Mouse (Mus musculus) right cerebral cortex, postnatal 10 days (tissue): Measurements from ENCODE around the gene Tmem82.

Experiments
- DNase-seq, 2 experiments: peaks; one replicate each; pipeline ENCODE4 v3.0.0; 2021; ENCODE audit warnings: low spot score in 2 of 2

Tmem82 gene

DNA sequence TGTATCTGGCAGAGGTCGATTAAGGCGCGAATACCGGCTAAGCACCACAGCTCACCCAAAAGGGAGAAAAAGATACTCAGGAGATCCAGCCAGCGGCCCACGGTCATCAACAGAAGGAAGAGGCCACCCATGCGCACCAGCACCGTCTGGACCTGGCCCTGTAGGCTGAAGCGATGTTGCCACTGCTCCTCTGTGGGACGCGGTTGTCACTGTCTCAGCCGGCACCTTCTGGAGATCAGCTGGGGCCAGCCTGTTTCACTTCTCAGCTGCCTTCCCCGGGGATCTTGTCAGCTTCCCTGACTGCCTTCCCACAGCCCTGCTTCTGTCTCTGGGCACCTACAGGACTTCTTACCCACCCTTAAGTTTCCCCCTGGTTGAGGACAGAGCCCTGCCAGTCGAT, 3.5 kb downstream of the Tmem82 start:
- DNase-seq: no peak

DNA sequence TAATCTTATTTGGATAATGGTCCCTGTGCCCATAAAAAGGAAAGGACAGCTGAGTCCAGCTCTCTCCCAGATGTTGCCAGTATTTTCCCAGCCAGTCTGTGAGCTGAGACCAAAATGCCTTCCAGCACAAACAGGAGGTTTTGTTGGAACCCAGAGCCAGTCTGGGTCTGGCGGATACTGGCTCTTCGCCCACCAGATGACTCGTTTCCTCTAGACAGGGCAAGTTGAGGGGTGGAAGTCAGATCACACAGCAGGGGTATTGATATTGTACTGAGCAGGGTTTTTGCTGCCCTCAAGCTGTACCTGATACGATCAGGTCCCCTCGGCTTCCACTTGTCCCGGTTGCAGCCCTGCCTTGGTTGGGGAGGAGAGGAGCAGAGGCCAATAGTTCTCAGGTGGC, 8.9 kb downstream of the Tmem82 start:
- DNase-seq: no peak

DNA sequence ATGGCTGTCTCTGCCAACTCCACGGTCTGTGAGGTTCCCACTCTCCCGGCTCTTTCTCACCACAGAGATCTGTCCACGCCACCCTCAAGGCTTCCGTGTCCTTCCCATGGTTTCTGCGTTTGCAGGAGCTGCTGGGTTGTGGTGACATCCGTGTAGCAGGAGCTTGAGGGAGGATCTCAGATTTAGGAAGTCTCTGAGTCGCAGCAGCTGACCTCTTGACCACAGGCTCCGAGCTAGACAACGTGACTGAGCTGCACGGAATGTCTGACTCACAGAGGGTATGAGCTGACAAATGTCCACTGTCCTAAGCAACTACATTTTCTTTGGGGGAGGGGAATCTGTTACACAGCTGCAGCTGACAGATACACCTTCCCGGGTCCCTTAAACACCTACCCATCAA, 12.6 kb downstream of the Tmem82 start, which contains the start of gene Fblim1:
Fblim1 (minus strand) TSS at position 236 of the 400 bp plus-strand sequence.
- DNase-seq: no peak

DNA sequence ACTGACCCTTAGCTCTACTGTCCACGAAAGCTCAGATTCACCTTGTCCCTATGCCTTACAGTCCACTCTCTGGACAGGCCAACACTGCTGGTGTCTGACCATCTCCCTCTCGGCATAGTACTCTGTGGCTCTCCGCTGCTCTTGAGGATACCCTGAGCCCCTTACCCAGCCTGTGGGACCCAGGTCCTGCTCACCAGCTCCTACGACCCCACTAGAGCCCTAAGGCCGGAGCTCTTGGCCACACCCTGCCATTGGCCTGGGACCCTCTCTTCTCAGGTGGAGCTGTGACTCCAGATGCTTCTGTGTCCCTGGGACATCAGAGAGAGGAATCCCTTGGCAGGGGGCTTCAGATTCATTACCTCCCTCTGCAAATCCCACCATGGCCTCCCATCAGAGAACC, 13.0 kb downstream of the Tmem82 start:
- DNase-seq: no peak

DNA sequence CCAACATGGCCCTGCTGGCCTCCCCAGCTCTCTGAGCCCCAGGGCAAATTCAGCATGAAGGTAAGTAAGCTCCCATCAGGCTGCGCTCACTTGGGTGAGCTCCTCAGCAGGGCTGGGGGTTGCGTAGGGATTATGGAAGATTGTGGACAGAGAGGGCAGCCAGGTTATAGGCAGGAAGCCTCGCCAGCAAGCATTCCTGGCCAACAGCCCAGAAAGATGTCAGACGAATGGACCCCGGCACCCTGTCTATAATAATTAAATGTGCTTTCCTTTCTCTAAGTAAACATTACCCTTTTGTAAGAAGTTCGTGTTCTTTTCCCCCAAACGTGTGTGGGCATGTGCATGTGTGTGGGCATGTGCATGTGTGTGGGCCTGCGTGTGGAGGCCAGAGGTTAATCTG, 13.9 kb downstream of the Tmem82 start:
- DNase-seq: no peak

DNA sequence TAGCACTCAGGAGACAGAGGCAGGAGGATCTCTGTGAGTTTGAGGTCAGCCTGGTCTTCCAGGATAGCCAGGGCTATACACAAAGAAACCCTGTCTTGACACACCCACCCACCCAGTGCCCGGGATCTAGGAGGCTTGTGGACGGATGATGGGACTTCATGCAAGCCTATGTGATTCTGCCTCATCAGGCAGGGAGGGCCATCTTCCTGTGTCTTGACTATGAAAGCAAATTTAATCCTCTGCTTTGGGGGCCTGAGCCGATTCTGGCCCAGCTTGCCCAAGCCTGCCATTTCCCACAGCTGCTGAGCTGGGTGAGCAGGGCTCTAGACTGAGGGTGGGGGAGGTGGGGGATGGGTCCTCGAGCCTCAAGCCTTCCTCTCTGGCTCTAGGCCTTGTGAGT, 14.5 kb downstream of the Tmem82 start:
- no peak for DNase-seq

DNA sequence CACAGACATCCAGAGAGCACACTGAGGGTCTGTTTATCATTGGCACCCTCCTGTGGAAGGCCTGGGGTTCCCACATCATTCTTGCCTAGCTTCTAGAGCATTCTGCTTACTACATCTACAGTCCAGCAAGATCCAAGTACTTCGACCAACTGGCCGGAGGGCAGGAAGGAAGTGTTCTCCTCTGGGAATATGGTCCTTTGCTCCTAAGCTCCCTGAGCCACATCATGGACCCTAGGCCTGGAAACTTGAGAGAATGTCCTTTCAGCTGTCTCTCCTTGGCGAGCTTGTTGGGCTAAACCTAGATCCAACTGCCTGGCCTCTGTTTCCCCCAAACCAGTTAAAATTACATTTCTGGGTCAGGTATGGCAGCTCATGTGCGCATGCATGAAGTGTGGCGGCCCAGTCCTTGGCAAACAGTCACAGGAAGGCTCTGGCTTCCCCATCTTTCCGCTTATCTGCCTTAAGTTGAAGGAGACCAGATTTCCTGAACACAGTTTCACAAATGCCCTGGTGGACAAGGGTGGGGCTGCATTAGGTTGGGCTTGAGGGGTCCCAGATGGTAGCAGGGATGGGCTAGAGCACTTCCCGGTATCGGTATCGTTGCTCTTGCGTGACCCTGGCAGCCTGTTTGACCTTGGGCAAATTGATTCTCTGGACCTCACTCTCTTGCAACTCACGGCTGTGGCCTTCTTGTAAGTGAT, 15.8 kb downstream of the Tmem82 start:
- DNase-seq: no peak

DNA sequence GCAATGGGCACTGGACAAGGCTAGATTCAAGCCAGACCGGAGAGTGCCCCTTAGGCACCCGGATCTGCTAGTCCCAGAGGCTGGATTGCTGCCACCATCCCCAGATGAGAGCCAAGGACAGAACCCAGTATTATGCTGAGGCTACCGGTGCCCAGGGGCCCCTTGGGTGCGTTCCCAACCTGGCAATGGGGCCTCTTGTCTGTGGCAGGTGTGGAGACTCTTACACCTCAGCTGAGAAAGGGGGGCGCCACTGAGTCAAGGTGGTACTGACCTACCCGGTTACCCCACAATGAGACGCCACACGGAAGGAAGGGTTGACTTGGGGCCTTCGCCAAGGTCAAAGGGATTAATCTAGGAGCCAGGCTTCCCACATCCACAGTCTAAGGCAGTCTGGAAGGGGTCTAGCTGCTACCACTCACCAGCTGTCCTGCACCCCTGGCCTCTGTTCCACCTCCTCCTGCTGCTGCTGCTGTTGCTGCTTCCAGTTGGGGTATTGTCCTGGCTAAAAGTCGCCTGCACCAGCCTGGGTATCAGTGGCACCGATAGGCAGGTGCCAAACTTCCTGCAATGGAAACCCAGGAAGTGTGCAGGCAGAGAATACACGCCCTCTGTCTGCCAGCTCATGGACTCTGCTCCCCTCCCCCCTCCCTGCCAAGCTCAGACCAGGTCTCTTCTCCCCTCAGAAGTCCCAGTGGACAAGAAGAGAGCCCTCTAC, 17.1 kb downstream of the Tmem82 start:
- no peak for DNase-seq

DNA sequence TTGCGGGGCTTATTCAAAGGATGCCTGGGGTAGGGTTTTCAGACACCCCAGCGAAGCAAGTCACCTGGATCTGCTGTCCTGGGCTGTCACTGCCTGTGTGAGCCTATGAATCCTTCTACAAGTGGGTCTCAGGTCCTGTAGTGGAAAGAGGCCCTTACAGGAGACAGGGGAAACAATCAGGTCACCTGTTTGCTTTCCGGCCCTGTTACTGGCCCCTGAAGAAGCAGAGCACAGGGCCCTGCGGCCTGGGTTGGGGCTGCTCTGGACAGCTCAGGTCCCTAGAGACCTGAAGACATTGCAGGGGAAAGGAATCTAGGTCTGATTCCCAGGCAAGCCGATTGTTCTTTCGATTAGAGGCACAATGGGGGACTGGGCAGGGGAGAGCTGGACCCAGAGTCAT, 18.1 kb downstream of the Tmem82 start:
- no peak for DNase-seq

DNA sequence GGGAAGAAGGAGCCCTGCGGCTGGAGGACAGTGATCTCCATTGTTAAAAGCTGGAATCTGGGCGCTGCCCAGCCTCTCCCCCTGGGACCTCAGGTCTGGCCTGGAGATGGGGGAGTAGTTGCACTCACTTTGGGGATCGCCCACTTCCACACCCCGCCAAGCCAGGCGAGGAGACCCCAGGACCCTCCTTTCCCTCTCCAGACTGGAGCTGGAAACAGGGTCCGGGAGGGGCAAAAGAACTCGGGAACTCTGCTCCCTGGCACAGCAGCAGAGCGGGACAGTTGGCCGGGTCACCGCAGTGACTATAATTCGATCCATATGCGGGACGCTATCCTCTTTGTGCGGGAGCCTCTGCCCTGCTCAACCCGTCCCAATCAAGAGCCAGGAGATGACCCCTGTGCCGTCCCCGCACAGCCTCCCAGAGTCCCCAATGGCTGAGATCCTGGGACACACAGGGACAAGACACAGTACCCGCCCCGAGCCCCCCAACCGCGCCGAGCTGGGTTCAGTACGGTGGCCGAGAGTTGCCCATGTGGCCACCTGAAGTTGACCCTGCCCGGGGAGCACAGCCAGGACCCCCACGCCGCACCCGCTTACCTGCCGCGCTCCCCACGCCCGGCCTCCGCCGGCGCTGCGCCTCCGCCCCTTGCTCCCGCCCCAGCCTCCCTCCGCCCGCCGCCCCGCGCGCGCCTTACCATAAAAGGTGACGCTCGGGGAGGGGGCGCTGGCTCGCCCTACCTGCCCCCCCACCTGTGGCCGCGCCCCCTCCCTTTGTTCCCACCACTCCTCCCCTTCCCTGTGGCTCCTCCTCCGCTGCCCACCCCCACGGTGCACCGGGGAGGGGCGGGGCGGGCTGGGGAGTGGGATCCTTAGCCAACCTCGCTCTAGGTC, 18.9 kb downstream of the Tmem82 start:
- no peak for DNase-seq

DNA sequence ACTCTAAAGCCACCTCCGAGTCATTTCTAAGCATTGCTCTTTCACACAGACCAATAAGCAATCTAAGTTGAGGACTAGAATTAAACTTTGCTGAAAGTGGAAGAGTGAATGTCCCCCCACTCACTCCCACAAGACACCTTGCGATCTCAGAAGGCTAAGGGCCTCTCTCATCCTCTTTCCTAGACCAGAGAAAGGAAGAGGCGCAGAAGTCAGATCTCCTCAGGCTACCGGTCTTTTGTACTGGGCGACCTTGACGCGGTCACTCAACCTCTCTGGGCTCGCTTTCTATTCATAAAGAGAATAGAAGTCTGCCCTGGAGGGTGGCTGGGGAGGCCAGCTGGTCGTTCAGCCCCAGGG, 19.6 kb downstream of the Tmem82 start:
- DNase-seq: no peak

DNA sequence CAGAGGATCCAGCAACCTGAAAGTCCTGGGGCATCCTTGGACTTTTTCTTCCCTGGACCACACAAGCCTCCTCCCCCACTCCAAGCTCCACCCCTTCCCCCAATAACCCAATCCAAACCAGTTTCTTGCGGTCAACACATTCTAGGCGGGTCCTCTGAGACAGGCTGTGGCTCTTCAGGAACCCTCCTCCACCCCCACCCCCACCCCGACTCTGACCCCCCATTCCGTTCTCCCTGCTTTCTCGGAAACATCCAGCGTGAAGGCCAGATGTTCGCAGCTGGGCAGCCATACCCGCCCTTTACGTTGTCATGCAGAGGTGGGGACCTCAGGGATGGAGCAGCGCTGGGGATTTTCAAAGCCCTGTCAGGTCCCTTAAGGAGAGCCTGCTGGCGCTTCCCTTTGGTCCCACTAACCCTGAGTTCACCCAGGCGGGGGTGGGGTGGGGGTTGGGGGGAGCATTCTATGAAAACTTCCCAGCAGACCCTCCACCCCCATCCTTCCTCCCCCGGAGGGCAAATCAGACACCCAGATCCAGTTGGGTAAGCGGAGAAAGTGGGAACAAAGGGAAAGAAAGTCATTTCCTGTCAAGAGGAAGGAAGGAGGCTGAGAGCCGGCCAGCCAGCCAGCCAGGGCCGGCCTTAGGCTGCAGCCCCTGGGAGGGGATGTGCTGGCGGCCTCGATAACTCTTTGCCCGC, 20.1 kb downstream of the Tmem82 start:
- no peak for DNase-seq

DNA sequence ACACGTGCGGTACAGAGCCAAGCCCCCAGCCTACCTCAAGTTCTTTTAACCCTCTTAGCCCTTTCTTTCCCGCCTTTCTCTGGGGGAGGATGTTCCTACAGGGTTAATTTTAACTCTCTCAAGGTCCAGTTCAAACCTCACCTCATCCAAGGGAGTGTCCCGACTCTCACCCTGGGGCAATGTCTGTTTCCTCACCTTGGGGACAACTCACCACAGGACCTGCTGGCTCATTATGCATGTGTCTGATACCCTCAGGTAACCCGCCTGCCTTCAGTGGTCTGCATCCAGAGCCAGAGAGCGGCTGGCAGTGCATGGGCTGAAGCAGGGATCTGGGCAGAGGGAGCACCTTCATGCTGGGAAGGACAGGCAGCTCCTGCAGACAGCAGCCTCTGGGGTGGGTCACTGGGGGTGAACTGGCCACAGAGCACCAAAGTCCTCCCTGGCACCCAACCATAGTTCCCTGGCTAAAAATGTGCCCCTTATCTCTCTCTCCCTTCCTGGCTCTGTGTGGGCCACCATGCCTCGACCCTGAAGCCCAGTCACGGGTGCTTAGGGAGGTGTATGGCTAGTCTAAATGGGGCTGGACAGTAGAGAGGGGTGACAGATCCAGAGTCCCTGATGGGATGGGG, 21.6 kb downstream of the Tmem82 start:
- no peak for DNase-seq

DNA sequence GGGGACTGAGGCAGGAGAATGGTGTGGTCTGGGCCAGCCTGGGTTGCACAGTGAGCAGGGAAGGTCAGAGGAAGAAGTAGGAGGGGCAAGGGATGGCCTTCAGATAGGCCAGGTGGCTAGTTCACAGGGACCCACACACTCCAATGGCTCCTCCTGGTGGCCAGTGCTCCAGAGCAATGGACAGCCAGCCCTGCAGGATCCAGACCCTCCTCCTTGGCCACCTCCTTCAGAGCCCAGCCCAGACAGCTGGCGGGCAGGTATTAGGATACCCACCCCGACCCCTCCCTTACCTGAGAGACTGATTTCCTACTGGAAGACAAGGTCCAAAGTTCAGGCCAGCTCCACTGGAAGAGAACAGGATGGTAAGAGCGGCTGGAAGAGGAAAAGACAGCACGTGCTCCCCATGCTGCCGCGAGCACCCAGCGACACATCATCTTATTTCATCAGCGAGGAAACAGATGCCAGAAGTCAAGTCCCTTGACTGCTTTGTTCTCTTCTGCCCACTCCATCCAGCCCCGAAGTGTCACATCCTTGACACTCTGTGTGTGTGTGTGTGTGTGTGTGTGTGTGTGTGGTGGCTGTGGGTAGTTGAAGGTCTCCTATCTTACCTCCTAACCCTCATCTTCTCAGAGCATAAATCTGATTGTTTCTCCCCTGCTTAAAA, 22.7 kb downstream of the Tmem82 start:
- no peak for DNase-seq

DNA sequence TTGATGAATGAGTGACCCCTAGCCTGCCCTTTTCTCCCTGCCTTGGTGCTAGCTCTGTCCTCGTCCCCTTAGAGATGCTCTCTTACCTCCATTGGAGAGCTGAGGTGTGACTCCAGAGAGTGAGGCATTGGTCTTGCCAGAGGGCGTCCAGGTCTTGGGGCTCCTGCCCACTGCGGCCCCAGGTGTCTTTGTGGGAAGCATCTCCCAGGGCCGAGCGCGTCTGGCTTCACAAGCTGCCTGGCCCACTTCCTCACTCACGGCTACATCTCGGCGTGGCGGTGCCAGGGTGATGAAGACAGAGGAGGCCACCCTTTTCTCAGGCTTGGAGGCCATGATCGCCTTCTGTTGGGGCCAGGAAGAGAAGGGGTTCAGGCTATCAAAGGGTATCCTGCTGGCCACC, 23.3 kb downstream of the Tmem82 start:
- DNase-seq: no peak

DNA sequence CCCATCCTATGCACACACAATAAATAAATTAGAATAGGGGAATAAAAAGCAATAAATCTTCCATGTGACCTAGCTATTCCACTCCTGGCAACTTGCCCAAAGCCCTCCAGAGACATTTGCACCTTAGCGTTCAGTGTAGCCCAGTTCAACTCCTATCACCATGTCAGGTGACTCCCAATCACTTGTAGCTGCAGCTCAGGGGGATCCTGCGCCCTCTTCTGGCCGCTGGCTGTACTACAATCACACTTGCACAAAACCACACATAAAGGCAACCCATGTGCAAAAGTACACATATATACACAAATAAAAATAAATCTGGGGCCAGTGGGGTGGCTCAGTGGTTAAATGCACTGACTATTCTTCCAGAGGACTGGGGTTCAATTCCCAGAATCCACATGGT, 26.9 kb downstream of the Tmem82 start:
- no peak for DNase-seq

DNA sequence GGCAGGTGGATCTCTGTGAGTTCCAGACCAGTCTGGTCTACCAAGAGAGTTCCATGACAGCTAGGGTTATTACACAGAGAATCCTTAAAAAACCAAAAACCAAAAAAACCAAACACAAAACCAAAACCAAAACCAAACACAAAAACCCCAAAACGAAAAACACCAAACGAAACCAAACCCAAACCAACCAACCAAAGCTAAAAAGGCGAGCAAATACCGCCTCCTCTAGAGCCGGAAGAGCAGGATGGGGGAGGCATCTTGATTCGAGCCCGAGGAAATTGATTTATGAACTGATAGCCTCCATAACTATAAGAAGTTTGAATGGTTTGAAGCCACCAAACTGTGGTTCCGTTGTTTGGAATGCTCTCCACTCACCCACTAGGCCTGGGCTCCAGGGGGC, 34.5 kb downstream of the Tmem82 start:
- no peak for DNase-seq

DNA sequence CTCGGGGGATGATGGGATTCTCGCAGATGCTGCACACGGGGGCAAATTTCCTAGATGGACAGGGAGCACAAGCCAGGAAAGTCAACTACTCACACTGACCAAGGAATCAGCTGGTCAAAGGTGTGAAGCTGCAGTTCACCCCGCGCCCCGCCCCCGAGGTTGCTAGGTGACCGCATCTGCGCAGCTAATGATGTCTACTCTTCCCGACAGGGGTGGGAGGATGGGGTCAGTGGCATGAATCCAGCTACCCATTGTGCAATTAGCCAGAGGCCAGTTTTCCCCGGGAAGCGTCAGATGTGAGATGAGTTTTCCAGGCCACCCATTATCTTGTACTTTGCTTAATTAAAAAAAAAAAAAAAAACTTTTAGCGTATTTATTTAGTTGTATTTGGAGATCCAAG, 37.4 kb downstream of the Tmem82 start:
- no peak for DNase-seq

DNA sequence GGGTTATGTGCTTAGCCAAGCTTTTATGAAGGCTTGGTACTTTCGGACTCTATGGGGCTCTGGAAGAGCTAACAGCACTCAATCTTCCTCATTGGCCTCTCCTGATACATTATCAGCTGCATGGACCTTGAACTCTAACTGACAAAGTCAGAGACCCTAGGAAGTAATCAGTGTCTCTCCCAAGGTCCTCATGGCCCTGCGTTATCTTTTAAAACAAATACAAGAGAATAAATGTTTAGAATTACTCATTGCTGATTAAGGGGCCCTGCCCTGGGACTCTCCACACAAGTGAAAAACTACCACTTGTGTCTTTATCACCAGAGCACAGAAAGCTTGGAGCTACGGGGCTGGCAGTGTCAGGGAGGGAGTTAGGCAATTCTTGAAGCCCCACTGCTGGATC, 39.6 kb downstream of the Tmem82 start:
- DNase-seq: no peak

DNA sequence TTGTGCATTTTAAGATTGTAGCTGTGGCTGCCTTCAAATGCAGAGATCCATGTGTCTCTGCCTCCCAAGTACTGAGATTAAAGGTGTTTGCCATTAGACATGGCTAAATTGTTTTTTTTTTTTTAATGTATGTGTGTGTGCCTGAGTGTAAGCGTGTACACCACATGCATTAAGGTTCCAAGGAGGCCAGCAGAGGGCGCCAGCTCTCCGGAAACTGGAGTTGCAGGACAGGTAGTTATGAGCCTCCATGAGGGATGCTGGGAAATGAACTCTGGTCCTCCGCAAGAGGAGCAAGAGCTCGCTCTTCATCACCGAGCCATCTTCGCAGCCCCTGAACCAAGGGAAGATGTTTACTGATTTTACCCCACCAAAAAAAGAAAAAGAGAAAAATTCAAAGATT, 41.6 kb downstream of the Tmem82 start:
- DNase-seq: no peak

DNA sequence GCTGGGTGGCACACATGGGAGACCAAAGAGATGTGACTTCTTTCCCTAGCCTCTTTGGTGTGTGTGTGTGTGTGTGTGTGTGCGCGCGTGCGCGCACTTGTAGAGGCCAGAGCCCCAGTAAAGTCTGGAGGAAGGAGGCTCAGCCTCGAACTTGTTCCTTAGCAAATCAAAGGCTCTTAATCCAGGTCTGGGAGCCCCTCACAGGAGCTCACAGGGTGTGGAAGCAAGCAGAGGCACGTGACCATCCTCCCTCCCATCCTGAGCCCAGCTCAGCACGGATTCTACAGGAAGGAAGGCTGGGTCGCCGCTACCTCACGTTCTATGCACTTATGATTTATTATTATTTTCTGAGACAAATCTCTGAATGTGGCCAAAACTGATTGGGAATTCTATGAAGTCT, 42.0 kb downstream of the Tmem82 start:
- no peak for DNase-seq
